Mouse (Mus musculus): ENCODE measurements around the gene Sft2d1. TPM values are rescaled to one million over a fixed set of nuclear protein-coding genes. Genes with fewer than 3 reads are reported as not detected.

The Sft2d1 gene
- total RNA-seq, 2 experiments from 2014 or later = 15.9 to 17.6 TPM

DNA sequence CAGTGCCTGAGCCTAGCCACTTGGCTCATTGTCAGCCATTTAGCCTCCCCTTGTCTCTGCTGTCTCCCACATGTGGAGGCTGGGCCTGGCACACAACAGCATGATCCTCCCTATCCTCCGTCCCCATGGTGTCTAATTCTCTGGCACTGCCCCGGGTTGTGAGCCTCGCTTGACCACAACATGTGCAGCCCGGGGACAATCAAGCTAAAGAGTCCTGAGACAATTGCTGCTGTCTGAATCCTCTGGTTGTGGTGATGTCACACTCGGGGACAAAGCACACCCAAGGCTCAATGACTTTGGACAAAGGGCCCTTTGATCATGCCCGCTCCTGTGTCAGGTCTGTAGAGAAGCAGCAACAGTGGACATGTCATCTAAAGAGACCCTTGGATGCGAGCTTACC lies 40.2 kb downstream of the Sft2d1 start:
- intact Hi-C loops (cut with DNase I) = no loop called here
- no peak for DNase-seq (ENCODE audit: low spot score)

DNA sequence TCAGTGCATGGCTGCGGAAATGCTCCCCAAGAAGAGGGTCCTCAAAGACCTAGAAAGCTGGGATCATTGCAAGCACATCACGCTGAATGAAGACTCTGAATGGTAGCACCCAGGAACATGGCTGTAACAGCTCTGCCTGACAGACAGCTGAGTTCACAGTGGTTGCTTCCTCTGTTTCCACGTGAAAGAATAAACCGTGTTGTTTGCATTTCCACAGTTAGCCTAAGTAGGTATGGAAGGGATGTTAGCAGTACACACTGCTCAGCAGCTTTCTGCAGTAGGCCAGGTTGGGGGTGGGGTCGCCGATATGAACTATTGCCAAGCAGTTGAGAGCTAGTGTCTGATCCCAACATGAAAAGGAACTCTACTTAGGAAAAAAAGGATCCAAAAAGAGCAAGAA lies 44.8 kb downstream of the Sft2d1 start, which contains the start of gene T2:
Gene T2, plus strand, starts transcription at position 301 of the 400 bp plus-strand sequence.
- intact Hi-C loops (cut with DNase I) = no loop called here
- DNase-seq (ENCODE audit: low spot score) = no peak

DNA sequence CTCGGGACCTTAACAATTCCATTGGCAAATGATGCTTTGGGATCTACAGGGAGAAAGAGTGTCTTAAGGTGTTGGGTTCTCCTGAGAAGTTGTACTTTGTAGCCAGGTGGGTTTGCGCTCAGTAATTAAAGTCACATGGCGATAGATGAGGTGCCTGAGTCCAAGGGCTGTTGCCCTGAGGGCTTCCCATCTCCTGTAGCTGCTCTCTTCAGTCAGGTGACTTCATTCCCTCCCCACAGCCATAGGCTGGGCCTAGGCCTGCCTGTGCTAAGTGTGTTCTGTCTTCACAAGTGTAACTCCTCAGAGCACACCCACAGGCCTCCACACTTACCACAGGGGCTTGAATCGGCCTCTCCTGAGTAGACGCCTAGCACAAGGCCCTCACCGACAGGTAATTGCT lies 46.6 kb downstream of the Sft2d1 start:
- DNase-seq (ENCODE audit: low spot score) = no peak
- intact Hi-C loops (cut with DNase I) = no loop called here

DNA sequence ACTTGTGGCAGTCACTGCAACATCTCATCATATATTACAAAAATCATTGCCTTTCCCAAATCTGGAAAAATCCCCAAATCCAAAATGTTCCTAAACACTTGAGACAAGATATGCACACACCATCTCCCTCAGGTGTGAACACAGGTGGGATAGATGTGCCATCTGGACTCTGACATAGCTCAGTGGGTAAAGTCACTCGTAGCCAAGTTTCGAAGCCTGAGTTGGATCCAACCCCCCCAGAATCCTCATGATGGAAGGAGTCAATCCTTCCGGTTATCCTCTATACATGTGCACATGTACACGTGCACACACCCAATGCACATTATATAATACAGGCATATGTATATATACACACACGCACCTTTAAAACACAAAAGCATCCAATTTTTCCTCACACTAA lies 50.0 kb downstream of the Sft2d1 start:
- intact Hi-C loops (cut with DNase I) = no loop called here
- no peak for DNase-seq (ENCODE audit: low spot score)

DNA sequence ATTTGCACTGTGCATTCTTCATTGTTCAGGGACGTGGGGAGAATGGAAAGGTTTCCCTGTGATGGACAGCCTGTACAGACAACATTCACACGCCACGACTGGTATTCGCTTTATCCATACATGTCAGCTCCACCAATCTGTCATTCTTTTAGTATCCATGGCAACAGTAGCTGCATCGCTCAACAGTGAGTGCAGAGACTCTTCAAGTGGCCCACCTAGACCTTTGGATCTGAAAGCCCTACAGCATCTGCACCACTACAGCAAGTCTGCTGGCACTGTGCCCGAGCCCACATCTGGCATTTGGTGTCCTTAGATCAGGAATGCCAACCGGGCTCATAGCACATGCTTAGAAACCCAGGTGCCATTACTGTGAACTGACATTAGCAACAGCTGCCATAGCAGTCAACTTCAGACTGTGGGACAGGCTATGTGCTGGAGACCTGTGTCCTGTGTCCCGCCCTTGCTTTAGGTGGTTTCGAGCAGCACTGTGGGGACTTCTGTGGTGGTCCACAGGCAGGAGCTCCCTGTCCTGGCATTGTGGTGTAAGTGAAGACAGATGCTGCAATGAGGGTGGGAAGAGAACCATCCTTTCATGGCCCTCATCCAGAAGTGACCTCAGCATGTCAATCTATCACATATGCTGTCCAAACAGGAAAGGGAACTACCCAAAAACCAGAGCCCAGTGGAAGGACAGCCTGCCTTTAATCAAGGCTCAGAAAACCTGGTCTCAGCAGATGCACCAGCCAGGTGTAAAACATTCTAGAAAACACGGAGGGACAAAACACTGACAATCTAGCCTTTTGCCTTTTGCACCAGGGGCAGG lies 50.6 kb downstream of the Sft2d1 start:
- intact Hi-C loops (cut with DNase I) = no loop called here

DNA sequence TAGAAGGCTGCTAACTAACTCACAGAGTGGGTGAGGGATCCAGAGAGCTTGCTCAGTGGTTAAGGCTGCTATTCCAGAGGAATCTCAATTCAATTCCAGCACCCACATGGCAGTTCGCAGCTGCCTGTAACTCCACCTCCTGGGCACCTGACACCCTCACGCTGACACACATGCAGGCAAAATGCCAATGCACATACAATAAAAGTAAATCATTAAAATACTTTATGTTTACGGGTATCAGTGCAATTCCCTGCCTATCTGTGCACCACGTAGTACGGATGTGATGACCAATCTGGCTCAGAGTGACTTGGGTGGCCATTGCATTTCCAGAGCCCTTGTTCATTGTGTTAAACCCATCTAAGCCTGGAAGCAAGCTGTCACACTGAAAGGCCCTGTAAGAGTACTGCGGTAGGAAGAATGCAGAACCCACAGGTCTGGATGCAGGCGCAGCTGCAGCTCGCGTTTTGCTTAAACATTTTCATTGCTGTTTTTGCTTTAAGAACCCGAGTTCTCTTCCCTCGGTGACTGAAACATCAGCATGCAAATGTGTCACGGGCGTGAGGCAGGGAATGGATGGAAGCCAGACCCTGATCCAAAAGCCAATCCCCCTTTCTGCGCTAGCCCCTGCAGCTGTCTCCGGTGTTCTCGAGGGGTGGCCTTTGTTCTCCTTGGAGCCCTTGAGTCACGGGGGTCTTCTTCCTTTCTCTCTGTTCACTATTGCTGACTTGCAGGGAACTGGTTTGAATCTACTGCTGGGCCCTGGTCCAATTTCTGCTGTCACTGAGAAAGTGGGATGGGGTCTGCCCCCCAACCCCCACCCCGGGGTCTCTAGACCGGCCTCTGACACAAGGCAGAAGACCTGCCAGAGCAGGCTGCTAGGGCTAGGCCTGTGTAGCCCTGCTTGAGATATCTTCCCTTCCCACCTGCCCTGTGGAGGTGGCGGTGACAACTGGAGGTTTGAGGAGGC lies 56.9 kb downstream of the Sft2d1 start:
- intact Hi-C loops (cut with DNase I) = no loop called here
- no peak for DNase-seq (ENCODE audit: low spot score)

More for the DNA sequence above, 50.6 kb downstream of the Sft2d1 start:
- no peak for DNase-seq (ENCODE audit: low spot score)

DNA sequence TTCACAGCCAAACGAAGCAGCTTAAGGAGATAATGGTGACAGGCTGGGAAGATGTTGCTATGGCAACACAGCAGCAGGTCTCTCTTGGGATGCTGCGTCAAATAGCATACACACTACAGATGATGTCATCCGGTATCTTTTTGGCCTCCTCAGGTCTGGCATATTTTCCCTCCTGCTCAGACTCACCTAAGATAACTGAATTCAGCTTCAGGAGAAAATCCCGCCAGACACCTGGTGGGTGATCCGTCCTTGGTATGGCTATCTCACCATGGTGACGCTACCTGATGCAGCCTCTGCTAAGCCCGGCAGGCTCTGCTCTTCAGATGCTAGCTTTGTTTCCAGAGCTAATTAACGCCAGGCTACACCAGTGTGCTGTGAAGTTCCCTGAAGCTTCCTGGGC lies 57.7 kb downstream of the Sft2d1 start:
- DNase-seq (ENCODE audit: low spot score) = no peak
- intact Hi-C loops (cut with DNase I) = no loop called here

DNA sequence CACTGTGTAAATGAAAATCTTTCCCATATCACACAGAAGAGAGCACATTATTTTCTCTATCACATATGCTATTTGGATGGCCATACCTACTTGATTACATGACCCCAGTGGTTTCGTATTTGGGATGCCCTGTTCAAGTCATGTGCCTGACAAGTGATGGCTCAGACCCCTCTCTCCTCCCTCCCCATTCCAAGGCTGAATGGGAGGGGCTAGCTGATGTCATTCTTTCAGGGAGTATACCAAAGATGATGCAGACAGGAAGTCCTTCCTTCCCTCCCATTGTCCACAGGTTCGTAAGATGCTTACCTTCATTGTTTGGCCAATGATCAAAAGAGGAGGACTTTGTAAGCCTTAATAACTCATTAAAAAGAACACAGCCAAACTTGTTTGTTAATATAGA lies 58.3 kb downstream of the Sft2d1 start:
- DNase-seq (ENCODE audit: low spot score) = no peak
- intact Hi-C loops (cut with DNase I) = no loop called here

DNA sequence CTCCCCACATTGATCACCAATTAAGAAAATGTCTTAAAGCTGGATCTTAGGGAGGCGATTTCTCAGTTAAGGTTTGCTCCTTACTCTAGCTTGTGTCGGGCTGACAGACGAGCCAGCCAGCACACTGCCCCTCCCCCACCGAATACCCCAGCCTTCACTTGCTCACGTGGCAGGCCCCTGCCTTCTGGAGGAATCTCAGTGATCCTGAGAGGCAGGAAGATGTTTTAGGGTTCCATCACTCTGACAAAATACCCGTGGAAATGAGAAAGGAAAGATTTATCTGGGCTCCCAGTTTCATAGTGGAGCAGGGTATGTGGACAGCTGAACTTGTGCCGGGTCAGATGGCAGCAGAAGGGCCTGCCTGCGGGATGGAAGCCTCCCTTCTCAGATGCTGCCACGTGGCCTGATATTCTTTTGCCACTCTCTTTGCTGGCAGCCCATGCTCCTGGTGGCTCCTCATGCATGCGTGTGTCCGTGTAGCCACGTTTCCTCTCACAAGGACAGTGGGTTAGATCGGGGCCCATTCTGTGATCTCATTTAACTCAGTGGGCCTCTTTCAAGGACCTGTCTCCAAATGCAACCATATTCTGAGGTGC lies 59.8 kb downstream of the Sft2d1 start:
- no peak for DNase-seq (ENCODE audit: low spot score)
- intact Hi-C loops (cut with DNase I) = loop anchor here (5.0 to 10.0 kb wide), 2 partner anchors 58 to 176 kb away; partner anchors contain the start of gene Sft2d1

DNA sequence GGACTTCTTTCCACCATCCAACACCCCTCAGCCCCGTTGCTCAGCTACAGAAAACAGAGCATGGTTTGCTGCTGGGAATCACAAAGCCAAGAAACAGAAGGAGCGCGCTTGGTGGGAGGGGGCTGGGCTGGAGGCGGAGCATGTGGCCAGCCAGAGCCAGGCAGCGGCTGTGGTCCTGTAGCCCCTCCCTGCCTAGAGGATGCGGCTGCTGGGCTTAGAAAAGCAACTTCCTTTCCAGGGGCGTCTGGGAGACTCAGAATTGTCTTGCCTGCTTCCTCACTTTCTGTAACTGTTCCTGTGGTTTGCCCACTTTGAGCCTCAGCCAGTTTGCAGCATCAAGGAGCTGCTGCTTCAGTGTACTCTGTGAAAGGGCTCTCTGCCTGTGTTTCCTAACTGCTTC lies 60.9 kb downstream of the Sft2d1 start:
- intact Hi-C loops (cut with DNase I) = loop anchor here (1.0 to 10.0 kb wide), 3 partner anchors 60 to 177 kb away; partner anchors contain the start of gene Sft2d1
- DNase-seq (ENCODE audit: low spot score) = peak; percentile 26

DNA sequence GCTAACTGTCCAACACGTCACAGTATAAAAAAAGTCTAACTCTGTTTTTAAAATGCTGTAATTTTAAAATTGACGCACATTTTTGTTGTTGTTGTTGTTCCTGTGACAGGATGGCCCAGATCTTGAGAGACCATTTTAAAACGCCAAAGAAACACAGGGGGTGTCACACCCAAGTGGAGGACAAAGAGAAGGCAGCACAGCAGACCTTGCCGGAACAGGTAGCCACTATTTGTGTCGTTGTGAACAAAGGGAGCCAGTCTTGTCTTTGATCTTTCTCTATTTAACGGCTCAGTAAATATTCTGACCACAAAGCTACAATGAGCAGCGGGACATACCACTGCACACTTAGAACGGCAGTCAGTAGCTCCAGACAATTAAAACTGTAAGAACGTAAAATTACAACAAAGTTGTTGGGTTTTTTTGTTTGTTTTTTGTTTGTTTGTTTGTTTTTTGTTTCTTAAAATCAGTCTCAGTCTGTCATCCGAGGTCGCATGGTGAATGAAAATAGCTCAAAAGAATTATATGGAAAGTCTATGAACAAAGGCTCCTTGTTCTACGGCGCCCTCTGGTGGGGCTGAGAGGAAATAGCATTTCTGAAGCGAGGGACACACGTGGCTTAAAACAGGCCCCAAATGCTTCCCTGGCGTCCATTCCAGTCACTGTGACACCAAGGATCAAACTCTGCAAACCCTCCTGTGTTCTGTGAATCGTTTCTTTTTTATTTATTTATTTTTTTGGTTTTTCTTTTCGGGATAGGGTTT lies 61.6 kb downstream of the Sft2d1 start:
- DNase-seq (ENCODE audit: low spot score) = peak; percentile 37
- intact Hi-C loops (cut with DNase I) = loop anchor here (1.0 to 10.0 kb wide), 3 partner anchors 60 to 178 kb away; partner anchors contain the start of gene Sft2d1

Other genes starting within 250 kb of the Sft2d1 start
- not detected for gene Gm49673, start 163.3 kb upstream of the Sft2d1 start, total RNA-seq (2021)
- gene Rnaset2a, start 163.0 kb upstream of the Sft2d1 start, total RNA-seq (2021) = 10 to 100 TPM; 20.2 to 25.2 TPM
- gene Fgfr1op, start 145.6 kb upstream of the Sft2d1 start, total RNA-seq (2021) = 10 to 100 TPM; 12.3 to 13.8 TPM
- gene Ccr6, start 75.1 kb upstream of the Sft2d1 start, total RNA-seq (2021) = not detected
- gene Mpc1, start 28.2 kb upstream of the Sft2d1 start, total RNA-seq (2021) = 100 to 1,000 TPM; 784 to 801 TPM
- under 1 TPM; 0.25 to 0.44 TPM for gene Prr18, start 26.4 kb downstream of the Sft2d1 start, total RNA-seq (2021)
- gene T2, start 44.9 kb downstream of the Sft2d1 start, total RNA-seq (2021) = under 1 TPM; 0.31 to 0.47 TPM
- gene T, start 123.3 kb downstream of the Sft2d1 start, total RNA-seq (2021) = not detected
- 1 to 10 TPM; 2.5 to 4.5 TPM for gene Pde10a, start 214.3 kb downstream of the Sft2d1 start, total RNA-seq (2021)